Mouse (Mus musculus) midbrain, embryonic 15.5 days (tissue): ENCODE measurements around the gene Ryk. TPM values are rescaled to one million over a fixed set of nuclear protein-coding genes. Genes with fewer than 3 reads are reported as not detected.

Experiments
- ATAC-seq: fragments of 200-750 bp; cut with Nextera tagmentation; replicated peaks from 2 replicates; pipeline ENCODE4 v1.8.0; 2017; ENCODE audit warnings: moderate TSS enrichment
- H3K27ac ChIP-seq: fragments of 300-500 bp; sonication (generic); 2 replicates; pipeline ENCODE4 v1.5.1; 2015; ENCODE audit warnings: mild to moderate bottlenecking, inconsistent platforms
- H3K27me3 ChIP-seq: fragments of 300-500 bp; sonication (generic); replicated peaks from 2 replicates; pipeline ENCODE4 v1.6.1; 2015; ENCODE audit warnings: inconsistent platforms
- H3K36me3 ChIP-seq: fragments of 300-500 bp; sonication (generic); replicated peaks from 2 replicates; pipeline ENCODE4 v1.6.1; 2015; ENCODE audit warnings: inconsistent platforms
- H3K4me1 ChIP-seq: fragments of 300-500 bp; sonication (generic); 2 replicates; pipeline ENCODE4 v1.6.1; 2015; ENCODE audit warnings: inconsistent platforms
- H3K4me2 ChIP-seq: fragments of 300-500 bp; sonication (generic); 2 replicates; pipeline ENCODE4 v1.6.1; 2015; ENCODE audit warnings: inconsistent platforms, mild to moderate bottlenecking, moderate library complexity
- H3K4me3 ChIP-seq: fragments of 300-500 bp; sonication (generic); 2 replicates; pipeline ENCODE4 v1.5.1; 2015; ENCODE audit warnings: mild to moderate bottlenecking, inconsistent platforms
- H3K9ac ChIP-seq: fragments of 300-500 bp; sonication (generic); 2 replicates; pipeline ENCODE4 v1.6.1; 2015; ENCODE audit warnings: mild to moderate bottlenecking, inconsistent platforms
- H3K9me3 ChIP-seq: fragments of 300-500 bp; sonication (generic); 2 replicates; pipeline ENCODE4 v1.6.1; 2016; ENCODE audit warnings: inconsistent platforms
- WGBS: fragments of 180-500 bp; shearing (Covaris S2); methylation state at CpG from one replicate; pipeline ENCODE4 v1.1.7; 2015; ENCODE audit warnings: mixed read lengths; 5-methylcytosine and 5-hydroxymethylcytosine counted together
- polyA plus RNA-seq: library from polyadenylated mRNA; unstranded; fragments of >200 nt; fragmentation: Nextera tagmentation; extraction: Ambion mirVana; gene quantifications from 2 replicates; pipeline ENCODE4 v1.2.1, GENCODE M21; 2015

Gene Ryk
- polyA plus RNA-seq, 1 experiment from 2014 or later, result 12.5 TPM

DNA sequence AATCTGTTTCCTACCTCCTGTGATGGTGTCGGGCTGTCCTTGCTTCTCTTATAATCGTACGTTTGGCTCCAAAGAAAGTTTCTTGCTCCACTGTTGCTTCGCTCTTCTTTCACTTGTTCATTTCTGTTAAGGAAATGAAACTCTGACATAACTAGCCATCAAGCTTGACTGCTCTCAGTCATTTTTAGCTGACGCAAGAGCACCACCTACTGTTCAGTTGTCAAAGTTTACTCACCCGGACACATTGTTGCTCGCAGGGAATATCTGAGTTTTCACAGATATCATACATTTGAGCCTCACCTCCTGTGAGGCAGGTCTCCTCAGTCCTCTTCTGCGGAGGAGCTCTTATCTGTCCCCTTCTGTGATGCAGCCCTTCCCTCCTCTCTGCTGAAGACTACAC lies 44.8 kb downstream of the Ryk start:
- H3K9me3 ChIP-seq, result no peaks in the 10 kb centered on the region
- no peak overlapping the region for H3K27ac ChIP-seq
- WGBS, result 63% methylated on average over 8 of the region's 8 CpGs
- H3K4me3 ChIP-seq, result no peak overlapping the region
- no peak overlapping the region for H3K9ac ChIP-seq
- no peaks in the 10 kb centered on the region for H3K27me3 ChIP-seq
- no peak overlapping the region for H3K4me2 ChIP-seq
- no peak for ATAC-seq
- H3K36me3 ChIP-seq, result peaks cover 3% of the 10 kb centered on the region; the same call in 1 of the 2 replicates
- no peaks in the 10 kb centered on the region for H3K4me1 ChIP-seq

DNA sequence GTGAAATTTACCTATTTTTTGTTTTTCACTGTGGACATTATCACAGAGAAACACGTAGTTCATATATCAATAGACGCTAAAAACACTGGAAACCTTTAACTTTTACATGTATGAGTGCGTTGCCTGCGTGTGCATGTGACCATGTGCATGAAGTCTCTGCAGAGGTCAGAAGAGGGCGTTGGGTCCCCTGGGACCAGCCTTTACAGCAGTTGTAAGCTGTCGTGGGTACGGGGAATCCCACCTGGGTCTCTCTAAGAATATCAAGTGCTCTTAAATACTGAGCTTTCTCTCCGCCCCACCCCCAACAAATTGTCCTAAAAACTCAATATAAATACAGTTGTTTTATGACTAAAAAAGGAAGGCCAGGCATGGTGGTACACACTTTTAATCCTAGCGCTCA lies 50.0 kb downstream of the Ryk start:
- no peak overlapping the region for H3K27ac ChIP-seq
- H3K27me3 ChIP-seq, result no peaks in the 10 kb centered on the region
- H3K36me3 ChIP-seq, result no peaks in the 10 kb centered on the region; the same call in 1 of the 2 replicates
- no peak overlapping the region for H3K9ac ChIP-seq
- WGBS, result 85% methylated on average over 9 of the region's 9 CpGs
- no peak overlapping the region for H3K4me2 ChIP-seq
- no peak for ATAC-seq
- H3K9me3 ChIP-seq, result no peaks in the 10 kb centered on the region
- H3K4me3 ChIP-seq, result no peak overlapping the region
- no peaks in the 10 kb centered on the region for H3K4me1 ChIP-seq

DNA sequence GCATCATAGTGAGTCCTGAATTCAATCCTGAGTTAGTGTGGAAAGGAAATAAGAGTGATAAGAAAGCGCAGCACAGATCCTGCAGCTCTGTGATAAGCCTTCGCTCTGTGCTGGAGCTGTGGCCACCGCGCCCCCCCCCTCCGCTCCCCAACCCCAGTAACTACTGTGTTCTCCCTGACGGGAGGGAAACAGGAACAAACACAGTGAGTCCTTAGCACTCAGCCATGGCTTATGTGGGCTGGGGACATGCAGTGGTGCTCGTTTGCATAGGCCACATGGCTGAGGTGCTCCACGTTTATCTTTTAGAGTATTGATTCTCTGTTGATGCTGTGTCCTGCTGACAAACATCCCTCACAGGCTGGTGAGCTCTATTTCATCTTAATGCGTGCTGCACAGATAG lies 55.4 kb downstream of the Ryk start:
- H3K4me2 ChIP-seq, result no peak overlapping the region
- WGBS, result 69% methylated on average over 9 of the region's 9 CpGs
- H3K36me3 ChIP-seq, result no peaks in the 10 kb centered on the region; the same call in 1 of the 2 replicates
- H3K27me3 ChIP-seq, result no peaks in the 10 kb centered on the region
- H3K9me3 ChIP-seq, result no peaks in the 10 kb centered on the region
- H3K4me1 ChIP-seq, result no peaks in the 10 kb centered on the region
- no peak overlapping the region for H3K4me3 ChIP-seq
- ATAC-seq, result no peak
- H3K9ac ChIP-seq, result no peak overlapping the region
- no peak overlapping the region for H3K27ac ChIP-seq

DNA sequence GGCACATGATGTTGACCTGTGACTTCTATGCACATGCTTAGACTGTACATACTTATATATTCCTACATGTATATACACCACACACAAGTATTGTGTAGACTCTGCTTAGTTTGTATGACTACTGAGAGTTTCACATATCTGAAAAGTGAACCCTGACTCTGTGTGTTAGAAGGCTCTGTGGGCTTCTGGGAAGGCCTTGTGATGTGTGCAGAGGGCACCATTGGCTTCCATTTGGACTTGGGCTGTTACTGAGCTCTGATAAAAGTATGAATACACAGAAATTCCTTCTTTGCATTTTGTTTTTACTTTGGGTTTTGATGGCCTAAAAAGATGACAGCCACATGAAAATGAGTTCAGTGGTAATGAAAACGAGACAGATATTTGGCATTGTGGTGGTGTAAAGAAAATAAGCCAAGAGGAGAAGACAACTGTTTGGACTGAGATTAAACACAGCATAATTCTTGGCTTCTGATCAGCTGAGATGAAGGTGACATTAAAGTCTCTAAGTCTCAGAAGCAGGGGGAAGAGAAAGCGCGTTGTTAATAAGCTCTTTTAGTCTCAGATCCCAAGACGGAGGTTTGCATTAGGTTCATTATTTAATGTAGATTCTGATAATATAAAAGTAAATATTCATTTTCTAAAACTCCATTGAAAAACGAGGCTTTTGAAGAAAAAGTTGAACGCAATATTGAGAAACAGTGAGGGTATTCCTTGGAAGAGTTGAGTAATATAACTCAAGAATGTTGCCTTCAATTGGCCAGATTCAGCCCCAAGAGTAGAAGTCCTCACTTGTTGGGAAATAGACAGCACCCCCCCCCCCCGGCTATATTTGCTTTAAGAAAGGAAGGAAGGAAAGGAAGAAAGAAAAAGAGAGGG lies 58.0 kb downstream of the Ryk start:
- H3K27ac ChIP-seq, result no peak overlapping the region
- no peak overlapping the region for H3K4me2 ChIP-seq
- no peaks in the 10 kb centered on the region; the same call in 1 of the 2 replicates for H3K36me3 ChIP-seq
- no peak overlapping the region for H3K4me3 ChIP-seq
- no peaks in the 10 kb centered on the region for H3K4me1 ChIP-seq
- no peaks in the 10 kb centered on the region for H3K27me3 ChIP-seq
- no peaks in the 10 kb centered on the region for H3K9me3 ChIP-seq
- H3K9ac ChIP-seq, result no peak overlapping the region
- 88% methylated on average over 7 of the region's 7 CpGs for WGBS
- ATAC-seq, result no peak

DNA sequence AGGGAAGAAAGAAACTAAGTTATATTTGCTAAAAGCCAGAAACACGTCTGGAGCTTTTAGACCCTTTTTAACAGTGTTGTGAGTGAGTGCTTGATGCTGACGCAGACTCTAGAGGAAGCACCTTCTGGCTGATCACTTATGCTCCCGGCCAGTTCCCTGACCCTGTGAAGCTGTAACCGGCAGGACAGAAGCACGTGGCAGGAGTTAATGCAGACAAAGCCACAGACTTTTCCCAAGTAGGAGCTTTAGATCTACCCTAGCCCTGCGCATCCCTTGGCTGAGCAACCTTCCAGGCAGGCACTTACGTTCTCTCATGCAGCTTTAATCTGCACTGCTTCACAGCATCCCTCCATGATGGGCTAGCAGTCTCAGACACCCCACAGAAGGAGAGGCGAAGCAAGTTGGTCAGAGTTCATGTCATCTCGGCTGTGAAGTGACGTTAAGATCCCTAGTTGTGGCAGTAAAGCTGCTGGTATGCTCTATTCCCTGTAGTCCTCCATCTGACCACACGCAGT lies 58.7 kb downstream of the Ryk start:
- H3K27ac ChIP-seq, result no peak overlapping the region
- no peak overlapping the region for H3K4me2 ChIP-seq
- no peaks in the 10 kb centered on the region for H3K9me3 ChIP-seq
- ATAC-seq, result no peak
- no peaks in the 10 kb centered on the region for H3K27me3 ChIP-seq
- no peak overlapping the region for H3K9ac ChIP-seq
- WGBS, result 87% methylated on average over 11 of the region's 11 CpGs
- peaks cover 1% of the 10 kb centered on the region; the same call in 1 of the 2 replicates for H3K36me3 ChIP-seq
- no peaks in the 10 kb centered on the region for H3K4me1 ChIP-seq
- no peak overlapping the region for H3K4me3 ChIP-seq

DNA sequence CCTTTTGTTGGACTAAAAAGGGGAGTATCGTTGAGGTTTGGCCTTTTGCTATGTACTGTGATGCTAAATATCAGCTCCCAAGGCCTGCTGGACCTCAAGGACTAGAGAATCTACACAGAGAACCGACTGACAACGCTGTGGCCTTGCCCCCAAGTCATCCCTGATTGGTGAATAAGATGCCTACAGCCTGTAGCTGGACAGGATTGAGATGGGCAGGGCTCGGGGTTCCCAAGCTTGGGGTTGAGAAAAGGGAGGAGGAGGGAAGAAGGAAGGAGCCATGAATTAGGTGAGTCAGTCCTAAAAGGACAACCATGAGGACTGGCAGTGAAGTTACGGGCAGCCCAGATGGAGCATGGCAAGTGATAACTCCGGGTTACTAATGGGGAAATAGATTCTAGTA lies 65.2 kb downstream of the Ryk start:
- no peak overlapping the region for H3K4me3 ChIP-seq
- H3K36me3 ChIP-seq, result 0 out of 2 replicates have a peak, but pooled peaks cover 9% of the 10 kb centered on the region
- H3K27me3 ChIP-seq, result no peaks in the 10 kb centered on the region
- no peak for ATAC-seq
- 90% methylated on average over 6 of the region's 6 CpGs for WGBS
- no peaks in the 10 kb centered on the region for H3K9me3 ChIP-seq
- no peak overlapping the region for H3K9ac ChIP-seq
- no peak overlapping the region for H3K4me2 ChIP-seq
- H3K4me1 ChIP-seq, result no peaks in the 10 kb centered on the region
- no peak overlapping the region for H3K27ac ChIP-seq

DNA sequence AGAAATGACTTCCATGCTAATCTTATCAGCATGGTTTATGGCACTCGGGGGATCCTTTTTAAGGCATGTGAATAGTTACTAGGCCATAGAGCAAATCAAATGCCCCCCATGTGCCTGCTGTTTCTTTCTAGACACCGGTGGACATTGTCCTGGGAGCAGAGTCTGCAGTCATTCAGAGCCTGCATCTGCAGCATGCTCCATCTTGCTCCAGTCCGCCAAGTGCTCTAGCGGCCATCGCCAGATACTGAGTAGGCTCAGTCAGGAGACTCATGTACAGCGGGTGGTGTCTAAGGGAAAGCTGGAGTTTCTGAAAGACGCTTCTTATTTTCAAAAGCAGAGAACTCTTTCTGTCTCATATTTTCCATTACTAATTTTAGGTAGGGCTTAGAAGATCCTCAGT lies 67.6 kb downstream of the Ryk start:
- H3K4me1 ChIP-seq, result no peaks in the 10 kb centered on the region
- 90% methylated on average over 7 of the region's 7 CpGs for WGBS
- H3K36me3 ChIP-seq, result peaks cover 21% of the 10 kb centered on the region; the same call in 1 of the 2 replicates
- no peaks in the 10 kb centered on the region for H3K27me3 ChIP-seq
- no peak for ATAC-seq
- no peak overlapping the region for H3K27ac ChIP-seq
- no peaks in the 10 kb centered on the region for H3K9me3 ChIP-seq
- H3K4me3 ChIP-seq, result no peak overlapping the region
- H3K9ac ChIP-seq, result no peak overlapping the region
- no peak overlapping the region for H3K4me2 ChIP-seq

DNA sequence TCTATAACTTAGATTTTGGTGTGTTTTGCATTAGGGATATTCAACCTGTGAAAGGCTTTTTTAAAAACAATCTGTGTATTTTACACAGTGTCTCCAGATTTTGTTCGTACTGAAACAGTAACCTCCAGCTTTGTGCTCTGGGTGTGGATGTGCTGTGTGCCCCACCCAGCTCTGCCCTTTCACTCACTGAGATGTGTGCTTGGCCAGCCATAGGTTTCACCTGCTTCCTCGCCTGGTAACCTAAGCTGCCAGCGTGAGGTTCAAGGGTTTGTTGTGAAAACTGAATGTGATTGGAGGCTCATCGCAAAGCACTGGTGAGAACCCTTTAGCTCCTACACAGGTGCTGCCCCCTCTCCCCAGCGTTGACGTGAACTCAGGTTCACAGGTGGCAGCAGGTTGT lies 70.2 kb downstream of the Ryk start:
- Histone ChIP-seq H3K27me3 (no peaks in the 10 kb centered on the region), H3K4me1 (no peaks in the 10 kb centered on the region), H3K36me3 (peaks cover 22% of the 10 kb centered on the region; the same call in 1 of the 2 replicates), H3K4me2 (no peak overlapping the region), H3K9me3 (no peaks in the 10 kb centered on the region), H3K9ac (no peak overlapping the region), H3K27ac (no peak overlapping the region), H3K4me3 (no peak overlapping the region)
- WGBS, result 93% methylated on average over 6 of the region's 6 CpGs
- ATAC-seq, result no peak

DNA sequence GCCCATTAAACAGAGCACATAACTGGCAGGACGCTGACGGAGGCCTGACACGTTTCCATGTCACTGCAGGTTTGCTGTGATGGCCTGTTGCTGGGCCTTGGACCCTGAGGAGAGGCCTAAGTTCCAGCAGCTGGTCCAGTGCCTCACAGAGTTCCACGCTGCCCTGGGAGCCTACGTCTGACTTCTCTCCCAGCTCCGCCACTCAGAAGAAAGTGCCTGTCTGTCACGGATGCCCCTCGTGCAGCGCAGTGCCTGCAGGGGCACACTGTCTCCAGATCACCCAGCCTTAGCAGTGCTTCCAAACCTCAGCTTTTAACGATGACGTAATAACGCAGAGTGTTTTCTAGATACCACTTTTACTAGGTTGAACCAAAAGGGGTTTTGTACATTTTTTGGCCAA lies 72.1 kb downstream of the Ryk start:
- Histone ChIP-seq H3K36me3 (peaks cover 21% of the 10 kb centered on the region; the same call in 1 of the 2 replicates), H3K4me3 (no peak overlapping the region)

DNA sequence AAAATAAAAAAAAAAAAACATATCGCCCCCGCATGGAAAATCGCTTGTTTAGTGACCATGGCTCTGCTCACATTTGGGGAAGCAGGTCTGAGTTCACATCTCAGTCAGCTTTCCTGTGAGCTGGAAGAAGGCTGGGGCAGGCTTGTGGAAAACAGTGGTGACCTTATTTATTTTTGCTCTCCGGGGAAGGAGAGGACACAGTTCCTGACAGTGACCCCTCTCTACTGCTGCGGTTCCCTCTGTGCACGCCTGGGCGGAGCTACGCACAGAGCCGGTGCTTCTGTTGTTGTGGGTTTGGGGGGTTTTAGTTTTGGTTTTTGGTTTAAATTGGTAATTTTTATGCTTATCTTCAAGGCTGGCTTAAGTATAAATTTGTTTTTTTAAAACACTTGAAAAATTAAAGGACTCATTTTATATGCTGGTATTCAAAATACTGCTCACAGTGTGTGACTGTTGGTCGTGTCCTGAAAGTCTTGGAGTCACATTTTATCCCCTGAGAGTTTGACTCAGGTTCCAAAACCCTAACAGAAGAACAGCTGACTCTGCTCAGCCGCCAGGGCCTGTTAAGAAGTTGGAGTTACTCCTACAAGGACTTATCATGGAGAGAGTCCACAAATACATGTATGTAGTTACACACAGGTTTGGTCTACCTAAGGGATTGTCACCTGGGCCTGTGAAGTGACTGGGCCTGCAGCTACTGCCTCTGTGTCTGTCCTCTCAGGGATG lies 73.0 kb downstream of the Ryk start:
- Histone ChIP-seq H3K36me3 (peaks cover 19% of the 10 kb centered on the region; the same call in 1 of the 2 replicates), H3K27ac (no peak overlapping the region), H3K4me3 (no peak overlapping the region), H3K9ac (no peak overlapping the region), H3K4me2 (no peak overlapping the region), H3K4me1 (no peaks in the 10 kb centered on the region), H3K9me3 (no peaks in the 10 kb centered on the region), H3K27me3 (no peaks in the 10 kb centered on the region)
- ATAC-seq, result no peak
- WGBS, result 82% methylated on average over 11 of the region's 11 CpGs

More for the DNA sequence above, 72.1 kb downstream of the Ryk start:
- Histone ChIP-seq H3K27me3 (no peaks in the 10 kb centered on the region), H3K4me1 (no peaks in the 10 kb centered on the region), H3K9me3 (no peaks in the 10 kb centered on the region), H3K9ac (no peak overlapping the region), H3K27ac (no peak overlapping the region), H3K4me2 (no peak overlapping the region)
- WGBS, result 88% methylated on average over 12 of the region's 12 CpGs
- ATAC-seq, result no peak

DNA sequence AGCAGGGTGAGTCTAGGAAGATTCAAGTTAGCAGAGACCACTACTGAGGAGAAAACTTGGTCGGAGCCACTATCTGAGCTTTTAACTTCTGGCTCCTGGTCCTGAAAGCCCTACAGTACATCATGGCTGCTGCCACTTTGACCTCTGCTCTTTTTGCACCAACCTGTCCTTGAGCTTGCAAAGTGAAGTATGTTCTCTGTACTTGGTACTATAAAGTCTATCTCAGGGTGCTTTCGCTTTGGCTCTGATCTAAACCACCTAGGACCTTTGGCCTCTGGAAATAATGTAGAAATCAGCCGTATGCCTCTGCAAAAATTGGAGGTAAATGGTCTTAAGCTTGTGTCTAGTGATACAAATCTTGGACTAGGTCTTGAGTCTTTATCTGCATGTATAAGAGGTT lies 76.8 kb downstream of the Ryk start:
- Histone ChIP-seq H3K9me3 (no peaks in the 10 kb centered on the region), H3K36me3 (peaks cover 12% of the 10 kb centered on the region; the same call in 1 of the 2 replicates), H3K27me3 (no peaks in the 10 kb centered on the region), H3K4me1 (no peaks in the 10 kb centered on the region), H3K27ac (no peak overlapping the region), H3K9ac (no peak overlapping the region), H3K4me3 (no peak overlapping the region), H3K4me2 (no peak overlapping the region)
- 94% methylated on average over 3 of the region's 3 CpGs for WGBS
- ATAC-seq, result no peak

DNA sequence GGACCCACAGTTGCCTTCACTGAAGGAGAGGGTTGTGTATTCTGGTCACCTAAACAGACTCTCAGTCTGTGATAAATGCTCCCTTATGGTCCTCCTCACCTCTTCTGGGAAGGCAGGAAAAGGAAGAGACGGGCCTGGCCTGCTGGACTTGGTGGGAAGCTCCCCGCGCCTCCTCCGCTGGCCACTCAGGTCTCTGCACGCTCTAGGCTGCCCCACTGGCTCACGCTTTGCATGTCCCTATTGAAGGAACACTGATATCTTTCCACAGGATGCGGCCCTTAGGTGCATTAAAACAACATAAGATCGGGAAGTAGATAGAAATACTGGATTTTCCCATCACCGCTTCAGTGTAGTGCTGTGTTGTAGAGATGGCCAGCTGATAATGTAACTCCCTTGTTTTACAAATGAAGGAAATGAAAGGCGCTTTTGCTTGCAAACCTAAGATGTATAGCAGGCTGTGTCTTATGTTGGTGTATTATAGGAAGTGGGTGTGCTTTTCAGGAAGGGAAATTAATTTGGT lies 77.9 kb downstream of the Ryk start:
- no peak for ATAC-seq
- Histone ChIP-seq H3K9me3 (no peaks in the 10 kb centered on the region), H3K27ac (no peak overlapping the region), H3K4me2 (no peak overlapping the region), H3K4me1 (no peaks in the 10 kb centered on the region), H3K27me3 (no peaks in the 10 kb centered on the region), H3K36me3 (peaks cover 5% of the 10 kb centered on the region; the same call in 1 of the 2 replicates), H3K9ac (no peak overlapping the region), H3K4me3 (no peak overlapping the region)
- WGBS, result 97% methylated on average over 10 of the region's 10 CpGs
